Mouse (Mus musculus) bone marrow, adult 2 months (tissue): Measurements from ENCODE around the gene Tbrg1. TPM values are rescaled to one million over a fixed set of nuclear protein-coding genes. Genes with fewer than 3 reads are reported as not detected.

ENCODE experiments used
- H3K27ac ChIP-seq: fragments of 200-500 bp; 2 replicates; pipeline ENCODE4 v1.5.1; 2012; ENCODE audit warnings: low read depth, mild to moderate bottlenecking, control low read depth, inconsistent platforms, low read length; ENCODE audit not compliant: control insufficient read depth, poor library complexity, insufficient read depth
- H3K4me1 ChIP-seq: fragments of 200-500 bp; 2 replicates; pipeline ENCODE4 v1.6.1; 2011; ENCODE audit warnings: low read length; ENCODE audit not compliant: control insufficient read depth, insufficient read depth
- H3K4me3 ChIP-seq: fragments of 200-500 bp; replicated peaks from 2 replicates; pipeline ENCODE3; 2011; ENCODE audit warnings: mild to moderate bottlenecking, low read depth, low read length, control low read depth; ENCODE audit not compliant: control insufficient read depth
- CTCF ChIP-seq: fragments of 200-500 bp; IDR thresholded peaks from 2 replicates; pipeline ENCODE4 v1.5.1; 2011; ENCODE audit warnings: low read length, control low read depth; ENCODE audit not compliant: control insufficient read depth, insufficient read depth
- POLR2A ChIP-seq: fragments of 200-500 bp; IDR thresholded peaks from 2 replicates; pipeline ENCODE4 v1.6.1; 2011; ENCODE audit warnings: low read depth, mild to moderate bottlenecking, control low read depth, low read length, borderline replicate concordance; ENCODE audit not compliant: control insufficient read depth
- WGBS: fragments of 180-500 bp; shearing (Covaris S2); methylation state at CpG from one replicate; pipeline ENCODE4 v1.1.7; 2018; 5-methylcytosine and 5-hydroxymethylcytosine counted together
- polyA plus RNA-seq: library from polyadenylated mRNA; stranded (reverse); fragments of >200 nt; gene quantifications from 2 replicates; pipeline ENCODE4 v1.2.4, GENCODE M21; 2011; ENCODE audit warnings: low replicate concordance; ENCODE audit not compliant: missing spikeins, insufficient read depth, insufficient read length

Tbrg1 gene
- polyA plus RNA-seq, 1 experiment: 49.2 TPM

GRCm38 (mm10) chr9:37626103-37626567 lies 31.0 kb downstream of the Tbrg1 start:
- Histone ChIP-seq H3K4me1 (no peaks in the 10 kb centered on the region), H3K4me3 (no peak overlapping the region), H3K27ac (no peak overlapping the region)
- 75% methylated on average over 3 of the region's 3 CpGs for WGBS
- no peak for TF ChIP-seq CTCF
- TF ChIP-seq POLR2A: no peak

- Histone ChIP-seq H3K27ac (no peak overlapping the region), H3K4me1 (no peaks in the 10 kb centered on the region), H3K4me3 (no peak overlapping the region)
- TF ChIP-seq POLR2A: no peak
- WGBS: 83% methylated on average over 7 of the region's 7 CpGs
Measured at GRCm38 (mm10) chr9:37625641-37626040, 31.5 kb downstream of the Tbrg1 start.

- WGBS: 91% methylated on average over 3 of the region's 3 CpGs
- no peak for TF ChIP-seq CTCF
- Histone ChIP-seq H3K4me3 (no peak overlapping the region), H3K27ac (no peak overlapping the region), H3K4me1 (no peaks in the 10 kb centered on the region)
Measured at GRCm38 (mm10) chr9:37625129-37625528, 32.0 kb downstream of the Tbrg1 start.

- H3K27ac ChIP-seq: no peak overlapping the region
- 68% methylated on average over 1 of the region's 1 CpGs for WGBS
- H3K4me3 ChIP-seq: no peak overlapping the region
- no peak for TF ChIP-seq POLR2A
- TF ChIP-seq CTCF: no peak
- H3K4me1 ChIP-seq: no peaks in the 10 kb centered on the region
Measured at GRCm38 (mm10) chr9:37624502-37624901, 32.6 kb downstream of the Tbrg1 start.

- 82% methylated on average over 3 of the region's 3 CpGs for WGBS
- Histone ChIP-seq H3K27ac (no peak overlapping the region), H3K4me1 (no peaks in the 10 kb centered on the region), H3K4me3 (no peak overlapping the region)
- no peak for TF ChIP-seq POLR2A
- TF ChIP-seq CTCF: no peak
Measured at GRCm38 (mm10) chr9:37623981-37624380, 33.1 kb downstream of the Tbrg1 start.

- no peak overlapping the region for H3K4me3 ChIP-seq
- no peak for TF ChIP-seq POLR2A
- no peak for TF ChIP-seq CTCF
- 83% methylated on average over 6 of the region's 6 CpGs for WGBS
- no peaks in the 10 kb centered on the region for H3K4me1 ChIP-seq
- H3K27ac ChIP-seq: no peak overlapping the region
Measured at GRCm38 (mm10) chr9:37621290-37621689, 35.8 kb downstream of the Tbrg1 start.

- Histone ChIP-seq H3K4me3 (no peak overlapping the region), H3K27ac (no peak overlapping the region), H3K4me1 (no peaks in the 10 kb centered on the region; the same call in 1 of the 2 replicates)
- TF ChIP-seq CTCF: peak; percentile 52
- no peak for TF ChIP-seq POLR2A
- WGBS: 45% methylated on average over 2 of the region's 2 CpGs
Measured at GRCm38 (mm10) chr9:37616770-37617169, 40.3 kb downstream of the Tbrg1 start.

- no peaks in the 10 kb centered on the region; the same call in 1 of the 2 replicates for H3K4me1 ChIP-seq
- 87% methylated on average over 5 of the region's 5 CpGs for WGBS
- no peak overlapping the region for H3K4me3 ChIP-seq
- no peak for TF ChIP-seq CTCF
- H3K27ac ChIP-seq: no peak overlapping the region
Measured at GRCm38 (mm10) chr9:37615220-37615619, 41.9 kb downstream of the Tbrg1 start.

GRCm38 (mm10) chr9:37614316-37614715 lies 42.8 kb downstream of the Tbrg1 start:
- TF ChIP-seq POLR2A (no peak), CTCF (no peak)
- H3K4me3 ChIP-seq: no peak overlapping the region
- H3K27ac ChIP-seq: no peak overlapping the region
- no peaks in the 10 kb centered on the region; the same call in 1 of the 2 replicates for H3K4me1 ChIP-seq

- no peak for TF ChIP-seq POLR2A
- TF ChIP-seq CTCF: no peak
- WGBS: 18% methylated on average over 6 of the region's 6 CpGs
- H3K4me1 ChIP-seq: no peaks in the 10 kb centered on the region; the same call in 1 of the 2 replicates
- peak overlapping the region; percentile 13; the same call in 1 of the 2 replicates for H3K27ac ChIP-seq
- peak overlapping the region; percentile 75 for H3K4me3 ChIP-seq
Measured at GRCm38 (mm10) chr9:37613911-37614280, 43.2 kb downstream of the Tbrg1 start.
